ENCODE assay signal across 29 mouse cellular contexts in genomic region chr12:37072636-37073035, GRCm38 (mm10). TPM values are rescaled to one million over a fixed set of nuclear protein-coding genes. Genes with fewer than 3 reads are reported as not detected.
A peak's percentile ranks its signal among the peaks of the same experiment; 100 is the strongest.
DNase-seq lines count a peak whose midpoint lies in the region; ATAC-seq and TF ChIP-seq lines count a peak whose summit lies in the region.
"Had no signal": no experiment of that assay in that cellular context is flagged by ENCODE, and none has a peak within 500 bp of the region (broad histone marks: within the 10 kb centered on the region; RNA-seq: fewer than 3 reads in every experiment).

No protein-coding gene starts in this region.

- TF ChIP-seq CTCF in gastrocnemius, adult 2 months (IDR thresholded peaks at IDR 0.05): no peak
- TF ChIP-seq CTCF in lung, embryonic 14.5 days (IDR thresholded peaks at IDR 0.05; ENCODE audit: low read depth): no peak
- no peak for TF ChIP-seq CTCF in lung, adult 2 months (IDR thresholded peaks at IDR 0.05; ENCODE audit: insufficient read depth, low read length)
- no peak for TF ChIP-seq CTCF in brain, embryonic 14.5 days (IDR thresholded peaks at IDR 0.05; ENCODE audit: borderline replicate concordance, extremely low read depth, insufficient read depth, insufficient read length)

- no peaks in the 10 kb centered on the region for H3K27me3 ChIP-seq in lung, embryonic 14.5 days (ENCODE audit: insufficient read depth, low read length)
- H3K27me3 ChIP-seq: forebrain, embryonic 13.5 days; heart, embryonic 12.5 days; heart, embryonic 15.5 days; hindbrain, embryonic 13.5 days had no signal

- no peak overlapping the region for H3K4me2 ChIP-seq in lung, embryonic 14.5 days
- H3K4me2 ChIP-seq: forebrain, embryonic 13.5 days; heart, embryonic 12.5 days; heart, embryonic 15.5 days; hindbrain, embryonic 13.5 days had no signal

- DNase-seq in gastrocnemius, adult 2 months: no peak
- no peak for DNase-seq in gastrocnemius, postnatal 36 days
- peak; percentile 64 for DNase-seq in lung, embryonic 14.5 days
- DNase-seq in lung, adult 2 months: no peak
- peak; percentile 7 for DNase-seq in brain, embryonic 14.5 days (ENCODE audit: low read depth)
- DNase-seq in embryo, embryonic 9.5 days (ENCODE audit: extremely low spot score): peak; percentile 6
- DNase-seq in thymus, postnatal 25 days: no peak
- no peak for DNase-seq in left cerebral cortex, adult 9 months (ENCODE audit: low spot score in 2 of 2)
- DNase-seq: adrenal gland, adult 2 months; adrenal gland, postnatal 14 days; B cell, adult 2 months; cerebellum, adult 11-12 months; cerebellum, adult 8-10 months; cerebellum, postnatal 10 days; cerebellum, postnatal 36 days; gastrocnemius, postnatal 14 days; heart, adult 18-20 months; heart, postnatal 10 days; heart, postnatal 36 days had no signal

- 17% methylated on average over 3 of the region's 3 CpGs for WGBS in lung, embryonic 14.5 days
- WGBS in lung, adult 2 months: 31% methylated on average over 3 of the region's 3 CpGs

- no peaks in the 10 kb centered on the region for H3K36me3 ChIP-seq in lung, embryonic 14.5 days (ENCODE audit: insufficient read depth)
- H3K36me3 ChIP-seq: forebrain, embryonic 10.5 days; heart, embryonic 12.5 days; heart, embryonic 15.5 days; hindbrain, embryonic 10.5 days; hindbrain, embryonic 13.5 days had no signal

- no peak for ATAC-seq in lung, embryonic 14.5 days (ENCODE audit: insufficient read depth)
- ATAC-seq: forebrain, embryonic 13.5 days; forebrain, embryonic 16.5 days; hindbrain, embryonic 16.5 days had no signal

- TF ChIP-seq POLR2A in lung, adult 2 months (IDR thresholded peaks at IDR 0.05; ENCODE audit: borderline replicate concordance, extremely low read depth, low read depth, low read length): no peak
- no peak for TF ChIP-seq POLR2A in brain, embryonic 14.5 days (IDR thresholded peaks at IDR 0.05; ENCODE audit: borderline replicate concordance, extremely low read depth, insufficient read depth, insufficient read length, poor library complexity, severe bottlenecking)

- H3K9me3 ChIP-seq in lung, embryonic 14.5 days (ENCODE audit: low read depth, low read length): no peaks in the 10 kb centered on the region
- H3K9me3 ChIP-seq: forebrain, embryonic 10.5 days; forebrain, embryonic 13.5 days; heart, embryonic 12.5 days; heart, embryonic 15.5 days; hindbrain, embryonic 10.5 days; hindbrain, embryonic 13.5 days had no signal

- H3K4me3 ChIP-seq in gastrocnemius, adult 2 months: no peak overlapping the region
- H3K4me3 ChIP-seq in lung, embryonic 14.5 days (ENCODE audit: low read depth, low read length): no peak overlapping the region
- H3K4me3 ChIP-seq in lung, adult 2 months (replicated peaks; ENCODE audit: extremely low read depth, low read depth, low read length): no peak overlapping the region
- H3K4me3 ChIP-seq: forebrain, embryonic 10.5 days; forebrain, embryonic 13.5 days; heart, embryonic 12.5 days; heart, embryonic 15.5 days; hindbrain, embryonic 10.5 days; hindbrain, embryonic 13.5 days had no signal

- no peak overlapping the region for H3K9ac ChIP-seq in lung, embryonic 14.5 days
- H3K9ac ChIP-seq: forebrain, embryonic 13.5 days; heart, embryonic 12.5 days; heart, embryonic 15.5 days; hindbrain, embryonic 13.5 days had no signal

- intact Hi-C loops in gastrocnemius, adult 2 months (cut with DNase I): no loop called here
- intact Hi-C loops in gastrocnemius, postnatal 36 days (cut with DNase I): loop anchor here (10.0 kb wide), 1 partner anchor 372 kb away; no protein-coding TSS in a partner anchor

- H3K27ac ChIP-seq in gastrocnemius, adult 2 months: peak overlapping the region; percentile 48
- no peak overlapping the region for H3K27ac ChIP-seq in lung, embryonic 14.5 days (ENCODE audit: low read depth)
- H3K27ac ChIP-seq: forebrain, embryonic 10.5 days; forebrain, embryonic 13.5 days; heart, embryonic 15.5 days; hindbrain, embryonic 10.5 days; hindbrain, embryonic 13.5 days had no signal

- no peaks in the 10 kb centered on the region for H3K4me1 ChIP-seq in lung, embryonic 14.5 days (ENCODE audit: insufficient read depth)
- H3K4me1 ChIP-seq in lung, adult 2 months (ENCODE audit: control insufficient read depth, insufficient read depth, low read length): no peaks in the 10 kb centered on the region
- H3K4me1 ChIP-seq: forebrain, embryonic 10.5 days; forebrain, embryonic 13.5 days; heart, embryonic 12.5 days; heart, embryonic 15.5 days; hindbrain, embryonic 10.5 days; hindbrain, embryonic 13.5 days had no signal

RNA-seq across cellular contexts. Expression of gene Meox2, which starts 35.7 kb away (rescaled TPM):
- 1 to 10 TPM; 8.8 to 9.6 TPM for total RNA-seq in gastrocnemius, adult 2 months (2021)
- total RNA-seq in gastrocnemius, postnatal 36 days (2021): 10 to 100 TPM in 1 of 2 experiments, 1 to 10 TPM in 1; 9.9 to 10.6 TPM
- 31.7 and 34.4 TPM in 2 replicates for polyA plus RNA-seq in lung, embryonic 14.5 days (2014; fragmentation: Nextera tagmentation; extraction: Ambion mirVana)
- polyA plus RNA-seq in lung, adult 2 months (2012; rRNA removed): 12.6 and 15.3 TPM in 2 replicates
- 0.96 and 2.1 TPM in 2 replicates for polyA plus RNA-seq in brain, embryonic 14.5 days (2012; rRNA removed)
- total RNA-seq: MEL had no signal
- polyA plus RNA-seq: cortical plate, adult 2 months; forebrain, embryonic 16.5 days had no signal

Comparison
In these comparisons a context has a peak if more than half of its experiments do, and no peak if none do; other contexts are left out.
1. DNase-seq: peak in lung, embryonic 14.5 days (single experiment), brain, embryonic 14.5 days (single experiment) and embryo, embryonic 9.5 days (single experiment); none in gastrocnemius, adult 2 months (single experiment), gastrocnemius, postnatal 36 days (0 of 2), lung, adult 2 months (single experiment), thymus, postnatal 25 days (single experiment) and left cerebral cortex, adult 9 months (0 of 2).